In the genomic region with DNA sequence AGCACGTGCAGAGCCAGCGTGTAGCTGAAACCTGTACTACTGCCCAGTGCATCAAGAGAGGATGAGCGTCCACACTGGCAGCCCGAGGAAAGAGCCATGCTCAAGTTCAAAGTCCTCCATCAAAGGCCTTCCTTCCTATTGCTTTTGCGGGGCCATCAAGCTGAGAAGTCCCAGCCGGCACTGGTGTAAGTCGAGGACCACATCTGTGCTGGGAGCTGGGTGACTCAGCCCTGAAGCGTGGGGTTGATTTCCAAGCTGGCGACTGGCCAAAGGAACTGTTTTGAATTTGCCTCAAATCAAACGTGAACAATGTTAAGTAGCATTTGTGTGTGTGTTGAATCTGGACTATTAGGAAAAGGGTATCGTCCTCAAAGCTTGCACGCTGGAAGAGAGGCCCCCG, we compare ENCODE assay signal across 9 mouse cellular contexts. TPM values are rescaled to one million over a fixed set of nuclear protein-coding genes. Genes with fewer than 3 reads are reported as not detected.
DNase-seq lines count a peak whose midpoint lies in the region; ATAC-seq lines count a peak whose summit lies in the region.
"Had no signal": no experiment of that assay in that cellular context is flagged by ENCODE, and none has a peak within 500 bp of the region (broad histone marks: within the 10 kb centered on the region; RNA-seq: fewer than 3 reads in every experiment).

No protein-coding gene starts in this region.

- H3K4me3 ChIP-seq in liver, embryonic 12.5 days = no peak overlapping the region
- H3K4me3 ChIP-seq in neural tube, embryonic 15.5 days (replicated peaks) = no peak overlapping the region
- H3K4me3 ChIP-seq: neural tube, embryonic 12.5 days had no signal

- no peak for ATAC-seq in liver, embryonic 12.5 days
- no peak for ATAC-seq in neural tube, embryonic 15.5 days (ENCODE audit: low FRiP score)

- peaks cover 9% of the 10 kb centered on the region; the same call in 1 of the 2 replicates for H3K27me3 ChIP-seq in liver, embryonic 12.5 days (replicated peaks)
- H3K27me3 ChIP-seq in neural tube, embryonic 15.5 days (replicated peaks) = no peaks in the 10 kb centered on the region
- H3K27me3 ChIP-seq: neural tube, embryonic 12.5 days had no signal

- H3K36me3 ChIP-seq in liver, embryonic 12.5 days = no peaks in the 10 kb centered on the region
- no peaks in the 10 kb centered on the region for H3K36me3 ChIP-seq in neural tube, embryonic 15.5 days
- H3K36me3 ChIP-seq: neural tube, embryonic 12.5 days had no signal

- no peak overlapping the region for H3K4me2 ChIP-seq in liver, embryonic 12.5 days
- no peak overlapping the region for H3K4me2 ChIP-seq in neural tube, embryonic 15.5 days
- H3K4me2 ChIP-seq: neural tube, embryonic 12.5 days had no signal

- no peak overlapping the region for H3K9ac ChIP-seq in liver, embryonic 12.5 days
- no peak overlapping the region for H3K9ac ChIP-seq in neural tube, embryonic 15.5 days (replicated peaks)
- H3K9ac ChIP-seq: neural tube, embryonic 12.5 days had no signal

- intact Hi-C loops in heart, postnatal 36 days (cut with DNase I) = no loop called here
- intact Hi-C loops in left cerebral cortex, postnatal 36 days (cut with DNase I) = no loop called here

- no peak overlapping the region for H3K27ac ChIP-seq in liver, embryonic 12.5 days
- H3K27ac ChIP-seq in neural tube, embryonic 15.5 days (replicated peaks) = no peak overlapping the region
- H3K27ac ChIP-seq: neural tube, embryonic 12.5 days had no signal

- 57% methylated on average over 13 of the region's 13 CpGs for WGBS in liver, embryonic 12.5 days (ENCODE audit: insufficient replicate concordance)
- 51% methylated on average over 13 of the region's 13 CpGs for WGBS in neural tube, embryonic 15.5 days

- peak; percentile 34 for DNase-seq in liver
- peak; percentile 74 for DNase-seq in fibroblast of lung, adult 2 months (ENCODE audit: low read depth)
- peak; percentile 74 for DNase-seq in heart, postnatal 36 days
- peak; percentile 34 to 57 for DNase-seq in left cerebral cortex, postnatal 36 days (ENCODE audit: low spot score in 2 of 2)
- DNase-seq in right cerebral cortex, postnatal 25 days = peak; percentile 54
- no peak for DNase-seq in embryo, embryonic 9.5 days (ENCODE audit: extremely low spot score)

- H3K4me1 ChIP-seq in liver, embryonic 12.5 days = no peaks in the 10 kb centered on the region
- H3K4me1 ChIP-seq in neural tube, embryonic 15.5 days = peaks cover 12% of the 10 kb centered on the region

- no peaks in the 10 kb centered on the region for H3K9me3 ChIP-seq in liver, embryonic 12.5 days (replicated peaks)
- no peaks in the 10 kb centered on the region for H3K9me3 ChIP-seq in neural tube, embryonic 15.5 days (replicated peaks)
- H3K9me3 ChIP-seq: neural tube, embryonic 12.5 days had no signal

RNA-seq across cellular contexts. Expression of gene Nfatc2, which starts 57.4 kb away (rescaled TPM):
- polyA plus RNA-seq in liver, embryonic 12.5 days (2016; fragmentation: Nextera tagmentation; extraction: Ambion mirVana) = 0.29 and 0.41 TPM in 2 replicates
- 10 to 100 TPM; 16.2 to 18.1 TPM for total RNA-seq in heart, postnatal 36 days (2021)
- total RNA-seq in left cerebral cortex, postnatal 36 days (2021) = 10 to 100 TPM in 1 of 2 experiments, 1 to 10 TPM in 1; 9.5 to 12.5 TPM
- 4.8 and 5.6 TPM in 2 replicates for polyA plus RNA-seq in neural tube, embryonic 15.5 days (2015; fragmentation: Nextera tagmentation; extraction: Ambion mirVana)
